Comparison of ENCODE assay signal across 35 mouse cellular contexts in the genomic region with DNA sequence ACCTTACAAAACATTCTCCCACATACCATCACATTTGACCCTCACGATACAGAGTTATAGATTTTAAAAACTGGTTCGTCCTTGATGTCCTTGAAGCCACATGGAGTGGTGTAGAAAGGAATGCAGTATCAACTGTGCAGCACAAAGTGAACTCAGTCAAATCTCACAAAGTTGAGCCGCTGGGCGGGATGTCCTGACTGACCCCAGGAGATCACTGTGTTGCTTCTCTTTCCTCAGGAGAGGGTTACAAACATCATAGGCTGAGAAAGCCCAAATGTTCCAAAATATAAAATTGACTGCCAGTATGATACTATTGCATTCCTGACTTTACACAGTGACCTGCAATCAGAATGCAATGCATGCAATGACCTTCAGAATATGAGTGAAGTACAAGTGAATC. TPM values are rescaled to one million over a fixed set of nuclear protein-coding genes. Genes with fewer than 3 reads are reported as not detected.
DNase-seq lines count a peak whose midpoint lies in the region; ATAC-seq lines count a peak whose summit lies in the region.
"Had no signal": no experiment of that assay in that cellular context is flagged by ENCODE, and none has a peak within 500 bp of the region (broad histone marks: within the 10 kb centered on the region; RNA-seq: fewer than 3 reads in every experiment).

No protein-coding gene starts in this region.

- no peaks in the 10 kb centered on the region for H3K9me3 ChIP-seq in kidney, embryonic 15.5 days (replicated peaks)
- H3K9me3 ChIP-seq: embryonic facial prominence, embryonic 10.5 days; embryonic facial prominence, embryonic 13.5 days; forebrain, embryonic 12.5 days; forebrain, embryonic 15.5 days; heart, embryonic 12.5 days; heart, embryonic 15.5 days; hindbrain, embryonic 10.5 days; hindbrain, embryonic 13.5 days had no signal

- H3K4me3 ChIP-seq in kidney, embryonic 15.5 days (replicated peaks): no peak overlapping the region
- H3K4me3 ChIP-seq: embryonic facial prominence, embryonic 10.5 days; embryonic facial prominence, embryonic 13.5 days; erythroblast, embryonic 14.5 days; forebrain, embryonic 12.5 days; forebrain, embryonic 15.5 days; heart, embryonic 12.5 days; heart, embryonic 15.5 days; hindbrain, embryonic 10.5 days; hindbrain, embryonic 13.5 days had no signal

- H3K27me3 ChIP-seq in kidney, embryonic 15.5 days: no peaks in the 10 kb centered on the region
- H3K27me3 ChIP-seq: CH12.LX; embryonic facial prominence, embryonic 13.5 days; forebrain, embryonic 12.5 days; forebrain, embryonic 15.5 days; heart, embryonic 15.5 days; hindbrain, embryonic 13.5 days; Patski had no signal

- 88% methylated on average over 4 of the region's 4 CpGs for WGBS in kidney, embryonic 15.5 days

- H3K4me2 ChIP-seq in kidney, embryonic 15.5 days: no peak overlapping the region
- H3K4me2 ChIP-seq: embryonic facial prominence, embryonic 13.5 days; forebrain, embryonic 12.5 days; forebrain, embryonic 15.5 days; heart, embryonic 12.5 days; heart, embryonic 15.5 days; hindbrain, embryonic 13.5 days had no signal

- H3K36me3 ChIP-seq in kidney, embryonic 15.5 days: no peaks in the 10 kb centered on the region
- H3K36me3 ChIP-seq: embryonic facial prominence, embryonic 10.5 days; embryonic facial prominence, embryonic 13.5 days; forebrain, embryonic 12.5 days; forebrain, embryonic 15.5 days; G1E; heart, embryonic 12.5 days; heart, embryonic 15.5 days; hindbrain, embryonic 10.5 days; hindbrain, embryonic 13.5 days had no signal

- no peak overlapping the region for H3K9ac ChIP-seq in kidney, embryonic 15.5 days
- H3K9ac ChIP-seq: embryonic facial prominence, embryonic 13.5 days; forebrain, embryonic 12.5 days; forebrain, embryonic 15.5 days; heart, embryonic 12.5 days; heart, embryonic 15.5 days; hindbrain, embryonic 13.5 days had no signal

- H3K27ac ChIP-seq in kidney, embryonic 15.5 days: no peak overlapping the region
- H3K27ac ChIP-seq: embryonic facial prominence, embryonic 10.5 days; embryonic facial prominence, embryonic 13.5 days; forebrain, embryonic 12.5 days; forebrain, embryonic 15.5 days; heart, embryonic 15.5 days; hindbrain, embryonic 10.5 days; hindbrain, embryonic 13.5 days had no signal

- no peak for ATAC-seq in kidney, embryonic 15.5 days (replicated peaks; ENCODE audit: low FRiP score)
- ATAC-seq: forebrain, embryonic 15.5 days; hindbrain, embryonic 16.5 days; Patski had no signal

- peak; percentile 19 for DNase-seq in adrenal gland, postnatal 10 days
- DNase-seq in adrenal gland, adult 2 months: no peak
- peak; percentile 24 for DNase-seq in kidney, adult 9 months
- peak; percentile 63 for DNase-seq in ovary, adult 18-20 months (ENCODE audit: low spot score)
- no peak for DNase-seq in ovary, postnatal 10 days (ENCODE audit: low spot score)
- peak; percentile 28 to 45 for DNase-seq in kidney, postnatal 25 days
- DNase-seq: adrenal gland, adult 8-10 months; adrenal gland, postnatal 36 days; B cell, adult 2 months; cerebellum, adult 11 months; cerebellum, adult 2 months; cerebellum, adult 9-11 months; cerebellum, postnatal 36 days; embryo, embryonic 11 days; gastrocnemius, postnatal 25 days; heart, adult 18-20 months; heart, postnatal 10 days; heart, postnatal 36 days had no signal

- H3K4me1 ChIP-seq in kidney, embryonic 15.5 days: 0 out of 2 replicates have a peak, but pooled peaks cover 9% of the 10 kb centered on the region
- H3K4me1 ChIP-seq: embryonic facial prominence, embryonic 10.5 days; embryonic facial prominence, embryonic 13.5 days; forebrain, embryonic 12.5 days; forebrain, embryonic 15.5 days; heart, embryonic 12.5 days; heart, embryonic 15.5 days; hindbrain, embryonic 10.5 days; hindbrain, embryonic 13.5 days had no signal

RNA-seq across cellular contexts. Expression of a gene that starts 2.6 kb away (rescaled TPM):
- 100 to 1,000 TPM; 106 to 158 TPM for total RNA-seq in adrenal gland, postnatal 10 days (2021)
- 100 to 1,000 TPM; 211 to 479 TPM for total RNA-seq in adrenal gland, adult 2 months (2021)
- 8.8 and 10.9 TPM in 2 replicates for polyA plus RNA-seq in adrenal gland, adult 2 months (2012; rRNA removed)
- 27.5 and 28.8 TPM in 2 replicates for polyA plus RNA-seq in kidney, embryonic 15.5 days (2015; fragmentation: Nextera tagmentation; extraction: Ambion mirVana)
- total RNA-seq: CH12.LX; G1E; gastrocnemius, adult 8-10 months; gastrocnemius, postnatal 25 days; heart, adult 18-20 months; heart, postnatal 10 days; heart, postnatal 36 days had no signal
- polyA plus RNA-seq: cerebellum, adult 2 months; cortical plate, adult 2 months; embryonic facial prominence, embryonic 10.5 days; embryonic facial prominence, embryonic 13.5 days; erythroblast, embryonic 14.5 days; forebrain, embryonic 15.5 days; G1E; heart, embryonic 15.5 days; hindbrain, embryonic 10.5 days; hindbrain, embryonic 13.5 days; hindbrain, embryonic 16.5 days; Patski had no signal

RNA-seq across cellular contexts. Expression of a gene that starts 30.8 kb away (rescaled TPM):
- total RNA-seq in adrenal gland, postnatal 10 days (2021): 1,000 to 10,000 TPM; 4,410 to 4,611 TPM
- over 10,000 TPM; 12,384 to 13,319 TPM for total RNA-seq in adrenal gland, adult 2 months (2021)
- polyA plus RNA-seq in adrenal gland, adult 2 months (2012; rRNA removed): 2,936 and 3,465 TPM in 2 replicates
- 13.6 and 41.4 TPM in 2 replicates for polyA plus RNA-seq in kidney, embryonic 15.5 days (2015; fragmentation: Nextera tagmentation; extraction: Ambion mirVana)
- total RNA-seq: CH12.LX; G1E; gastrocnemius, postnatal 25 days; heart, adult 18-20 months; heart, postnatal 10 days; heart, postnatal 36 days had no signal
- polyA plus RNA-seq: cerebellum, adult 2 months; cortical plate, adult 2 months; embryonic facial prominence, embryonic 13.5 days; forebrain, embryonic 15.5 days; G1E; gonadal fat pad, adult 2 months; hindbrain, embryonic 16.5 days; Patski had no signal

Comparison
In these comparisons a context has a peak if more than half of its experiments do, and no peak if none do; other contexts are left out.
1. DNase-seq: peak in adrenal gland, postnatal 10 days (single experiment), kidney, adult 9 months (single experiment), ovary, adult 18-20 months (single experiment) and kidney, postnatal 25 days (2 of 2); none in adrenal gland, adult 2 months (single experiment) and ovary, postnatal 10 days (single experiment).